Mouse (Mus musculus) left cerebral cortex, postnatal 10 days (tissue): Measurements from ENCODE around the gene D130040H23Rik. TPM values are rescaled to one million over a fixed set of nuclear protein-coding genes. Genes with fewer than 3 reads are reported as not detected.
"Not testable (repeated sequence)": the region's sequence is repeated elsewhere in the genome, so short reads cannot be mapped to it uniquely, and the experiment has no call there.

Source experiments
- DNase-seq, 2 experiments: peaks; one replicate each; pipeline ENCODE4 v3.0.0; 2021 to 2022; ENCODE audit warnings: low spot score in 2 of 2, mixed read lengths in 1 of 2; ENCODE audit errors: extremely low spot score in 1 of 2
- intact Hi-C: fragments of 180-260 bp; cut with DNase I; formaldehyde crosslinking; loops from one replicate; pipeline ENCODE4 v1.15.1; 2025
- total RNA-seq, 2 experiments: library from RNA; stranded (reverse); gene quantifications; 2 replicates each; pipeline ENCODE4 v1.2.3; 2021

The D130040H23Rik gene
- total RNA-seq, result 10 to 100 TPM; 21.9 to 22.4 TPM

DNA sequence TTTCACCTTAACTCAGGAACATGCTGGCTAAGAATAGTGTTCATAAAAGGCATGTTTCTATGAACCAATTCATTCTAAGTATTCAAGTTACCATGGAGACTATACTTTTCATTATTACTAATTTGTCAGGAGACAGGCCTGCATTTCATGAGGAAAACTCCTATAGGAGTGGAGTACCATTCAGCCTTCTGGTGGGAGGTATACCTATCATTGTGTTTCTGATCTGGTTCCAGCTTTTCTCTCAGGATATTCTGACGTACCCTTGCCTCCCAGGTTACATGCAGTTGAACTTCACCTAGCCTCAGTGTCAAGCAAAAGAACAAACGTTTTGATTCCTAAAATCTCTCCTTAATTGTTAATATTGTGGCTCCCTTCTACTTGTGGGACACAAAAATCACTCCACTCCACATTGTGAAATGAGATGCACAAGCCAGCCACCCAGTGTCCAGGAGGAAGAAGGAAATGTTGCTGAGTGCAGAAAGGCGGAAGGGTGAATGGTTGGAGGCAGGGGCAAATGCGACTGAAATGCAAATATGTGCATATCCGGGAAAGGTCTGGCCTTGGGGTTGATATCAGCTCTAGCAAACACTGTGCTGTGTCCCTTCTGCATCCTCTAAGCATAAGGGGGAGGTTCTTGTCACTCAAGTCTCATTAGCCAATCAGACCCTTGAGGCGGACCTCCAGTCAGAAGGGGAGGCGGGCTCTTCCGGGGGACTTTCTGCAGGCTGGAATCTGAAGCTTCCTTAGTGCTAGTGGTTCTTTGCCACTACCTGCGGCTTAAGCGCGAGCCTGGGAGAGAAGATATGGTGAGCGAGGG is at the start of gene D130040H23Rik:
TSS of gene D130040H23Rik (plus strand) at position 695 of the 817 bp plus-strand sequence.
- intact Hi-C loops, result no loop called here
- DNase-seq, result peak; percentile 84 to 87

DNA sequence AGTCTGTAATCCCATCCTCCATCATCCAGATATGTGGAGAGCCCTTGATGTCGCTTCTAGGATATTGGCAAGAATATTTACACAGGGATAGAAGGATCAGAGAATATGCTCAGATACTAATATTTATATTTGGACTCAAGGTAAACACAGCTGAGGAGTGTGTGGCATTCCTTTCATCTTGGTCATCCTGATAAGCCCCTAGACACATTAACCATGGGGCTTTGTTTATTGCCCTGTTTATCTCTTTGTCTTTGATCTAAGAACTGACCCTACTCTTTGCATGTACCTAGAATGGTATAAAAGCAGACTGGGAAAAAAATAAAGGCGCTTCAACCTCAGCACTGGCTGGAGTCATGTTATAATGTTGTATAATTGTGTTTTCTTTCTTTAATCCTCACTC is 28.3 kb upstream of the D130040H23Rik start:
- intact Hi-C loops, result no loop called here
- no peak for DNase-seq

DNA sequence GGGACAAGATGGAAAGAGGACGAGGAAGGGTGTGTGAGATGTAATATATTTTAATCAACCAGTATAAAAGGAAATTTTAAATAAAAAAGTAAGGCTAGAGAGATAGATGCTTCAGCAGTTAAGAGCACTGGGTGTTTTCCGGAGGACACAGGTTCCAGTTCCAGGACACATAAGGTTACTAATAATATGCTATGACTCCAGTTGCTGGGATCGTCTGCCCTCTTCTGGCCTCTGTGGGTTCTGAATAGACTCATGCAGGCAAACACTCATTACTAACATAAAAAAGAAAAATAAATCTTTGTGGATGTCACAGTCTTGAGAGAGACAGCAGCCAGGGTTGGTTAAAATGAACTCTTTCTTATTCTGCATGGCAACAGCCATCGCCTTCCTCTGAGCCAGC is 2.4 kb upstream of the D130040H23Rik start:
- DNase-seq, result peak in 1 of 2 experiments; percentile 22
- intact Hi-C loops, result no loop called here

DNA sequence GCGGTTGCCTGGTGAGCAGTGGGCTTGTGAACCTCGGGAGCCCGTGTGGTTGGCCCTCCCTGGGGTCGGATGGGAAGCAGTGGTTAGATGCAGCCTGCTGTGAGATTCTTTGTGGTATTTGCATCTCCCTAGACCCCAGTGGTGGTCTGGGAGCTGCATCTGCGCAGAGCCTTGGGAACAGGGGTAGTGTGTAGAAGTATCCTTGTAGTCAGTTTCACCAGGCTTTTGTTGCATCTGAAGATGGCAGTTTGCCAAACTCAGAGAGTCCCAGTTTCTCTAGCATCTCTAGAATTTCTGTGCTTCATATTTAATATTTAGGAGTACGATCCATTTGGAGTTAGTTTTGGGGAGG is 299 bp downstream of the D130040H23Rik start:
- DNase-seq, result no peak
- intact Hi-C loops, result no loop called here

DNA sequence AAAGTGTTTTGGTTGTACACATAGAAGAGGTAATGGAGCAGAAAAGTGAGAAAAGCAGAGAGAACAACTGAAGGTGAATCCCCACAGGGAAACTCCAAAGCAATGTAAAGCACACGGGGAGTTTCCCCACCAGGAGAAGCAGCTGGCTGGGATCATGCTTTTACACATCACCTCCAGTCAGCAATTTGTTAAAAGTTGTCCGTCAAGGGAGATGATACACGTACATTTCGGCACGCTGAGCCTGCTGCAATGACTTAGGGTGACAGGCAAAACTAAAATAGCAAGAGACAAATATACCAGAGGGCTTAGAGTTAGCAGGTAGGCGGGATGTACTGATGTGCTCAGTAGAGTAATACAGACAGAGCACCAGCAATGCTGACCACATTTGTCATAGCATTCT is 1.6 kb downstream of the D130040H23Rik start:
- intact Hi-C loops, result no loop called here

DNA sequence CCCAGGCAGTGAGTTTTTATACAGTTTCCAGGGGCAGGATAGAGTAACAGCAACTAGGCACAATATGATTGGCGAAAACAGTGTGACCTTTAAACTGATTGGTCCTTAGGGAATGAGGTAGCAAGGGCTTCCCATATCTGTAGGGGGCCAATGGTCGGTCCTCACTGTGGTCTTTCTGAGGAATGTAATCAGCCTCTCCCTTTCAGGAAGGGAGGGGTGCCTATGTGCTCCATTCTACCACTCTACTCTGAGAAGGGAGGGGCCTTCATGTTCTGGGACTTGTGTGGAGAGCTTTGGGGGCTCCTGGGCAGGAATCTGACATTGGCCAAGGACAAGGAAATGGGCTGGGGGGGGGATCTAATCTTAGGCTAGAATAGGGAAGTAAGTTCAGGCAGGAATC is 53.9 kb downstream of the D130040H23Rik start:
- DNase-seq, result no peak
- intact Hi-C loops, result no loop called here

More for the DNA sequence above, 1.6 kb downstream of the D130040H23Rik start:
- no peak for DNase-seq

DNA sequence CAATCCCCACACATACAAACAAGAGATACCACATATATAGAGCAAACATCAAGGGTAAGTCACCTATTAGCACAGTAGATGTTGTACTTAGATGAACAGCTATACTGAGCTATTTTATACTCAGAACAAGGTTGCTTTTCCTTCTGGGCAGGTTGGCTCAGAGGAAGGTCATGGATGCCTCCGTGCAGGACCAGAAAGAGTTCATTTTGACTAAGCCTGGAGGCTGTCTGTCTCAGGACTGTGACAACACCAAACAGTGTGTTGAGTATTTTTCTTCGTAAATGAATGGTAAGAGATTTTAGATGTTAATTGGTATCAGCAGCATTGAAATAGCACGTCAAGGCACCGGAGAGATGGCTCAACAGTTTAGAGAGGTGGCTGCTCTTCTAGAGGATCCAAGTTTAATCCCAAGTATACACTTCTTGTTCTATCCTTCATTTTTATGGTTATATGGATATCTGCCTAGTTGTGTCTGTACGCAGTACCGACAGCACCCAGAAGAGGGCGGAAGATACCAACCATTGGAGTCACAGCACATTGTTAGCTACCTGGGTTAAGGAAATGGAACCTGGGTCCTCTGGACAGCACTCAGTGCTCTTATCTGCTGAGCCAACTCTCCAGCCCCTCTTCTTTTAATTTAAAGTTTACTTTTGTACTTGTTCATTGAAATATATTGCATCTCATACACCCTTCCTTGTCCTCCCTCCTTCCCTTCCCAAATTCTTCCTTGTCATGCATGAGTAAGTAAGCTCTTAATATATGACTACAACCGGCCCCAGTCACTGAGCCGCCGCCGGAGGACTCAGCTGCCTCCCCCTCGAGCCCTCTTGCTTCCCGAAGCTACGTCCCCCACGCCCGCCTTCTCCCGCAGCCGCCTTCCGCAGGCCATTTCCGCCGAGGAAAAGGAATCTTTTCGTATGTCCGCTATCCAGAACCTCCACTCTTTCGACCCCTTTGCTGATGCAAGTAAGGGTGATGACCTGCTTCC is 57.7 kb downstream of the D130040H23Rik start:
- intact Hi-C loops, result no loop called here
- peak; percentile 80 to 86 for DNase-seq

DNA sequence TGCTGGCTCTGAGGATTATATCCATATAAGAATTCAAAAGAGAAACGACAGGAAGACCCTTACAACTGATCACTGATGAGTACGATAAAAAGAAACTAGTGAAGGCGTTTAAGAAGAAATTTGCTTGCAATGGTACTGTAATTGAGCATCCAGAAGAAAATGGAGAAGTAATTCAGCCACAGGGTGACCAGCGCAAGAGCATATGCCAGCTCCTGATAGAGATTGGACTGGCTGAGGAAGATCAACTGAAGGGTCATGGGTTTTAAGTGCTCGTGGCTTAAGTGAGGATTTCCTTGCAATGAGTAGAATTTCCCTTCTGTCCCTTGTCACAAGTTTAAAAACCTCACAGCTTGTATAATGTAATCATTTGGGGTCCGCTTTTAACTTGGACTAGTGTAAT is 58.4 kb downstream of the D130040H23Rik start:
- DNase-seq, result not testable (repeated sequence)

More for the DNA sequence above, 58.4 kb downstream of the D130040H23Rik start:
- intact Hi-C loops, result not testable (repeated sequence)

Other genes starting within 250 kb of the D130040H23Rik start
- 10 to 100 TPM in 1 of 2 experiments, 1 to 10 TPM in 1; 9.8 to 10.9 TPM for gene Zfp930, start 62.0 kb upstream of the D130040H23Rik start, total RNA-seq
- under 1 TPM; 0.13 to 0.22 TPM for gene Gm9495, start 182.5 kb downstream of the D130040H23Rik start, total RNA-seq